Mouse (Mus musculus) MEL (cell line): ENCODE measurements at regions not wholly inside any gene's neighbourhood (a gene's known extent, or its start where the extent isn't known, plus 50 kb on each side); places are given as distances from the start of the nearest gene placed in this dataset.

Source experiments
- CHD2 ChIP-seq: IDR thresholded peaks from 2 replicates; pipeline ENCODE4 v1.6.1; 2011; ENCODE audit warnings: low read length, improper control_type of control experiment
- CTCF ChIP-seq, 3 experiments: IDR thresholded peaks in 2 of 3; conservative IDR thresholded peaks in 1 of 3; 2 replicates each; pipeline ENCODE4 v1.5.1; 2011 to 2012; ENCODE audit warnings: low read length in 3 of 3, low read depth in 2 of 3, mild to moderate bottlenecking in 2 of 3, improper control_type of control experiment in 1 of 3, inconsistent platforms in 1 of 3, mixed read lengths in 1 of 3, moderate library complexity in 1 of 3; ENCODE audit not compliant: control insufficient read depth in 1 of 3, insufficient read depth in 1 of 3, poor library complexity in 1 of 3, severe bottlenecking in 1 of 3
- EP300 ChIP-seq, 2 experiments: IDR thresholded peaks; 2 replicates each; pipeline ENCODE4 v1.6.1; 2011; ENCODE audit warnings: improper control_type of control experiment in 2 of 2, low read length in 2 of 2, low read depth in 1 of 2, mild to moderate bottlenecking in 1 of 2
- ETS1 ChIP-seq: IDR thresholded peaks from 2 replicates; pipeline ENCODE4 v1.6.1; 2012; ENCODE audit warnings: low read depth, mild to moderate bottlenecking, inconsistent platforms, low read length, improper control_type of control experiment, moderate library complexity
- TCF12 ChIP-seq: IDR thresholded peaks from 2 replicates; pipeline ENCODE4 v1.6.1; 2014; ENCODE audit warnings: low read depth, mild to moderate bottlenecking, inconsistent platforms, low read length, improper control_type of control experiment, moderate library complexity

DNA sequence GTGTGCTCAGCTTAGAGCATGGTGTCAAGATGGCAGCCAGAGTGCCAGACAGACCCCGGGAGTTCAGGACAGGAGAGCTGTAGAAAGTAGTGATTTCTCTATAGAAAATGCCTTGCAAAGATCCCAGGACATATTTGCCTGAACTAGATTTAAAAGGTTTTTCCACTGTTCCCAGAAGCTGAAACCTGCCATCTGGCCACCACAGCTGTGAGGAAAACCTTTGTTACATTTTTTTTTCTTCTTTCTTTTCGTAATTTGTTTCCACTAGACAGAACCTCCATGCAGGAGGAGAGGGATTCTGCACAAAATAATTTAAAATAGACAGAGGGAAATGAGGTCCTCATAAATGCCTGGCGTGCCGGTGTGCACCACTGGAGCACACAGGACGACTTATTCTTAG lies 489.6 kb downstream of the Etnk1 start:
- no peak for TF ChIP-seq ETS1
- no peak for TF ChIP-seq EP300 (IDR thresholded peaks at IDR 0.05; ENCODE audit: low read depth in 1 of 2, low read length in 2 of 2)
- TF ChIP-seq CTCF (IDR thresholded peaks at IDR 0.05 in 2 of 3, conservative IDR thresholded peaks at IDR 0.05 in 1 of 3; ENCODE audit: control insufficient read depth in 1 of 3, insufficient read depth in 1 of 3, low read depth in 2 of 3, low read length in 3 of 3, poor library complexity in 1 of 3, severe bottlenecking in 1 of 3): no peak
- TF ChIP-seq TCF12: no peak
- TF ChIP-seq CHD2: no peak
